Mouse (Mus musculus) heart, postnatal 0 days (tissue): ENCODE data around the gene Prss27. TPM values are rescaled to one million over a fixed set of nuclear protein-coding genes. Genes with fewer than 3 reads are reported as not detected.
A peak's percentile ranks its signal among the peaks of the same experiment; 100 is the strongest.

Experiments used
- ATAC-seq: fragments of 200-750 bp; cut with Nextera tagmentation; 2 replicates; pipeline ENCODE4 v1.8.0; 2017; ENCODE audit warnings: low read depth, moderate number of reproducible peaks, moderate library complexity; ENCODE audit not compliant: insufficient read depth
- DNase-seq: peaks from one replicate; pipeline ENCODE4 v3.0.0-alpha.2; 2016; ENCODE audit warnings: low spot score
- H3K27ac ChIP-seq: fragments of 300-500 bp; sonication (generic); 2 replicates; pipeline ENCODE4 v1.5.1; 2014; ENCODE audit warnings: low read depth, mild to moderate bottlenecking
- H3K27me3 ChIP-seq: fragments of 300-500 bp; sonication (generic); 2 replicates; pipeline ENCODE4 v1.6.1; 2014; ENCODE audit warnings: low read length, mixed read lengths; ENCODE audit not compliant: control insufficient read depth, insufficient read depth
- H3K36me3 ChIP-seq: fragments of 300-500 bp; sonication (generic); replicated peaks from 2 replicates; pipeline ENCODE4 v1.6.1; 2014; ENCODE audit warnings: low read length, mixed read lengths; ENCODE audit not compliant: control insufficient read depth, insufficient read depth
- H3K4me1 ChIP-seq: fragments of 300-500 bp; sonication (generic); 2 replicates; pipeline ENCODE4 v1.6.1; 2014; ENCODE audit warnings: antibody characterized with exemption; ENCODE audit not compliant: control insufficient read depth, insufficient read depth
- H3K4me2 ChIP-seq: fragments of 300-500 bp; sonication (generic); 2 replicates; pipeline ENCODE4 v1.6.1; 2014; ENCODE audit warnings: low read depth, mild to moderate bottlenecking, low read length, moderate library complexity
- H3K4me3 ChIP-seq: fragments of 300-500 bp; sonication (generic); 2 replicates; pipeline ENCODE4 v1.5.1; 2014; ENCODE audit warnings: low read depth, low read length
- H3K9ac ChIP-seq: fragments of 300-500 bp; sonication (generic); replicated peaks from 2 replicates; pipeline ENCODE4 v1.6.1; 2014; ENCODE audit warnings: low read depth, low read length, mixed read lengths
- H3K9me3 ChIP-seq: fragments of 300-500 bp; sonication (generic); replicated peaks from 2 replicates; pipeline ENCODE4 v1.6.1; 2016; ENCODE audit warnings: low read length; ENCODE audit not compliant: control insufficient read depth
- CTCF ChIP-seq: IDR thresholded peaks from 2 replicates; pipeline ENCODE4 v1.5.1; 2016; ENCODE audit warnings: antibody characterized with exemption, control low read depth, low read depth
- EP300 ChIP-seq: IDR thresholded peaks from 2 replicates; pipeline ENCODE4 v1.6.1; 2016; ENCODE audit warnings: antibody characterized with exemption, low read depth
- WGBS: fragments of 180-500 bp; shearing (Covaris S2); extraction: QIAGEN DNeasy Blood & Tissue Kit; methylation state at CpG from one replicate; pipeline ENCODE4 v1.1.7; 2014; 5-methylcytosine and 5-hydroxymethylcytosine counted together
- polyA plus RNA-seq: library from polyadenylated mRNA; unstranded; fragments of >200 nt; fragmentation: Nextera tagmentation; extraction: Ambion mirVana; gene quantifications from 2 replicates; pipeline ENCODE4 v1.2.1, GENCODE M21; 2015
- total RNA-seq: library from RNA; depleted of rRNA; stranded (reverse); fragments of >200 nt; gene quantifications from 2 replicates; pipeline ENCODE4 v1.2.3, GENCODE M21; 2014; ENCODE audit warnings: low replicate concordance; rRNA removed

Prss27 gene
- total RNA-seq (0.99 and 1.1 TPM in 2 replicates), polyA plus RNA-seq (not detected in 2 replicates)

DNA sequence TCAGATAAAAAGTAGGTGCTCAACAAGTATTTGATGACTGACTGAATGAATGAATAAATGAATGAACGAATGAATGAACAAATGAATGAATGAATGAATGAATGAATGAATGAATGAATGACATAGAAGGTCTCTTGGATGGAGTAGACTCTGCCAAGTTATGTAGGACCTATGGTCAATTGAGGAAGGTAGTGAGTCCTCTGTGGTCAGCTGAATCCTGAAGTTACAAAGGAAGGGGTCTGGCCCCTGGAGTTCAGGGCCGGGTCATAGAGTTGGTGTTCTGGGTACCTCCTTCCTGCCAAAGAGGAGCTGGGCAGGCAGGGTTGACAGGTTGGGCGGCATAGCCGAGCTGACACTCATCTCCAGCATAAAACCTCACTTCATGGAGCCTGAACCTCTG, at the start of gene Prss27:
Prss27 (plus strand) TSS at position 301 of the 400 bp plus-strand sequence.
- H3K36me3 ChIP-seq: no peaks in the 10 kb centered on the region
- DNase-seq (no peak), ATAC-seq (no peak)
- H3K9me3 ChIP-seq: no peaks in the 10 kb centered on the region
- H3K4me1 ChIP-seq: no peaks in the 10 kb centered on the region
- 57% methylated on average over 4 of the region's 4 CpGs for WGBS
- no peak within 1 kb of the TSS for H3K9ac ChIP-seq
- no peaks in the 10 kb centered on the region for H3K27me3 ChIP-seq
- TF ChIP-seq CTCF (no peak), EP300 (no peak)
- no peak within 1 kb of the TSS for H3K27ac ChIP-seq
- no peak within 1 kb of the TSS for H3K4me3 ChIP-seq
- H3K4me2 ChIP-seq: no peak within 1 kb of the TSS

DNA sequence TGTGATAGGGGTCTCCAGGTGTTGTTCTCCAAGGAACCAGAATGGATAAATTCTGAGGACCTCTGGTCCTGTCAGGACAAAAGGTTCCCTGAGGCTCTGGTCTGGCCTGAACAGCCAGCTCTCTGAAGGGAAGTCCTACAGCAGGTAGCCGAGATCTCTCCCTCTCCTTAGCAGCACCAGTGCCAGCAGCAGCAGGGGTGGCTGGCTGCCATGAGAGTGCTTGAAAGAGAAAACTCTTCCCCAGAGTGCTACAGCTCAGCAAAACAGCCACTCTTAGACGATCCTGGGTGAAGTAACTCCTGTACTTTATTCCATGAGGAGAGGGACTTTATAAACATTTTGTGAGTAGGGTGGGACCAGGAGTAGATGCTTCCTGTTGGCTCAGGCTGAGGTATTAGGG, 48.1 kb upstream of the Prss27 start:
- 17% methylated on average over 2 of the region's 2 CpGs for WGBS
- Histone ChIP-seq H3K9ac (no peak overlapping the region), H3K27me3 (0 out of 2 replicates have a peak, but pooled peaks cover 3% of the 10 kb centered on the region), H3K4me3 (no peak overlapping the region), H3K36me3 (no peaks in the 10 kb centered on the region), H3K9me3 (no peaks in the 10 kb centered on the region), H3K27ac (no peak overlapping the region), H3K4me2 (no peak overlapping the region), H3K4me1 (no peaks in the 10 kb centered on the region)
- no peak for DNase-seq
- TF ChIP-seq CTCF (no peak), EP300 (no peak)
- ATAC-seq: no peak

GRCm38 (mm10) chr17:23992789-23993553, 45.0 kb upstream of the Prss27 start:
- no peaks in the 10 kb centered on the region for H3K9me3 ChIP-seq
- DNase-seq (no peak), ATAC-seq (peak; percentile 22; the same call in 1 of the 2 replicates)
- H3K9ac ChIP-seq: no peak overlapping the region
- WGBS: 75% methylated on average over 9 of the region's 9 CpGs
- TF ChIP-seq EP300 (no peak), CTCF (no peak)
- H3K4me3 ChIP-seq: no peak overlapping the region
- no peak overlapping the region for H3K27ac ChIP-seq
- H3K4me1 ChIP-seq: no peaks in the 10 kb centered on the region
- 0 out of 2 replicates have a peak, but pooled peaks cover 3% of the 10 kb centered on the region for H3K27me3 ChIP-seq
- H3K4me2 ChIP-seq: peak overlapping the region; percentile 40
- H3K36me3 ChIP-seq: no peaks in the 10 kb centered on the region

GRCm38 (mm10) chr17:23993559-23994428, 44.1 kb upstream of the Prss27 start:
- Histone ChIP-seq H3K4me2 (peak overlapping the region; percentile 40), H3K9ac (no peak overlapping the region), H3K4me3 (no peak overlapping the region), H3K27me3 (0 out of 2 replicates have a peak, but pooled peaks cover 3% of the 10 kb centered on the region), H3K36me3 (no peaks in the 10 kb centered on the region), H3K27ac (no peak overlapping the region), H3K4me1 (no peaks in the 10 kb centered on the region), H3K9me3 (no peaks in the 10 kb centered on the region)
- ATAC-seq: peak; percentile 60; the same call in 1 of the 2 replicates
- DNase-seq: peak; percentile 82
- TF ChIP-seq EP300 (no peak), CTCF (peak; percentile 74)
- 12% methylated on average over 31 of the region's 31 CpGs for WGBS

GRCm38 (mm10) chr17:23994667-23995066, 43.3 kb upstream of the Prss27 start:
- Histone ChIP-seq H3K9me3 (no peaks in the 10 kb centered on the region), H3K4me2 (no peak overlapping the region), H3K27me3 (0 out of 2 replicates have a peak, but pooled peaks cover 3% of the 10 kb centered on the region), H3K9ac (no peak overlapping the region), H3K4me1 (peaks cover 3% of the 10 kb centered on the region), H3K27ac (no peak overlapping the region), H3K4me3 (no peak overlapping the region), H3K36me3 (no peaks in the 10 kb centered on the region)
- no peak for DNase-seq
- ATAC-seq: no peak
- WGBS: 75% methylated on average over 7 of the region's 7 CpGs
- TF ChIP-seq EP300 (no peak), CTCF (no peak)
